Mouse (Mus musculus): ENCODE results near the gene Pjvk. TPM values are rescaled to one million over a fixed set of nuclear protein-coding genes. Genes with fewer than 3 reads are reported as not detected.

Gene Pjvk
- polyA plus RNA-seq (2012; rRNA removed) (not detected in 2 replicates), polyA plus RNA-seq (2014; fragmentation: Nextera tagmentation; extraction: Ambion mirVana) (not detected in 2 replicates)

DNA sequence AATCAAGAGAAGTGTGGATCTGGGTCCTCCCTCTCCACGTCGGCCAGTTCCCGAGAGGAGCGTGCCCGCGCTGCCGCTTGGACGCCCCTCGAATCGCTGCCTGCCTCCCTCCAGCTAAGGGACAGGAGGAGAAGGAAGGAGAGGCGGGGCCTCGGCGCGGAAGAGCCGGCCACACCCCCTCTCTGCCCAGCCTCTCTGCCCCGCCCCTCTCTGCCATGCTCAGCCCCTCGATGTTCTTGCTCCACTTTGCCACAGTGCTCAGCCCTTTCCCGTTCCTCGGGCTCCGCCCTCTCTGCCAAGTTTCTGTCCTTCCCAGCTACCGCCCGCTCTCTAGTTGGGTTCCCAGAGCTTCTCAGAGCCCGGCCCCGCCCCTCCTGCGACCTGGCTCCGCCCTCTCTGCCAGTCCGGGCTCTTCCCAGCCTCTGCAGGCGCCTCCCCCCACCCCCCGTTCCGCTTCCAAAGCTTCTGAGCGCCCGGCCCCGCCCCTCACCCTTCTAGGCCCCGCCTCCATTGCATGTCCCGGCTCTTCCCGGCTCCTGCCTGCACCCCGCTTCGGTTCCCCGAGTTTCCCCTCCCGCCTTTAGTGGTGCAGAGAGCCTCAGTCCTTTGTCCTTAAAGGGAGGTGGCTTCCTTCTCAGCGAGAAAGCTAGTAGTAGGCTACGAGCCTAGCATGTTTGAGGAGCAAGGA is at the start of gene Pjvk, which contains the start of gene Prkra:
Gene Pjvk (plus strand): TSS at position 594 of the 688 bp plus-strand sequence.
Gene Prkra (minus strand): TSS at position 133 of the 688 bp plus-strand sequence.
- Histone ChIP-seq H3K27me3 (ENCODE audit: control insufficient read depth, insufficient read depth, low read length) (no peaks in the 10 kb centered on the region), H3K4me3 (ENCODE audit: insufficient read depth in 1 of 2, low read depth in 2 of 2, low read length in 2 of 2) (peak within 1 kb of the TSS; percentile 58 to 78), H3K4me2 (ENCODE audit: low read depth) (peak within 1 kb of the TSS; percentile 78), H3K36me3 (replicated peaks; ENCODE audit: control insufficient read depth, insufficient read depth, low read depth) (no peaks in the 10 kb centered on the region), H3K9ac (replicated peaks) (peak within 1 kb of the TSS; percentile 57), H3K27ac (peak within 1 kb of the TSS; percentile 1; the same call in 1 of the 2 replicates), H3K9me3 (ENCODE audit: control insufficient read depth, low read length) (no peaks in the 10 kb centered on the region), H3K4me1 (replicated peaks; ENCODE audit: control insufficient read depth in 2 of 2, insufficient read depth in 2 of 2, low read length in 1 of 2) (peaks cover 3 to 14% of the 10 kb centered on the region in 2 experiments; a peak in 3 of 4 replicates)
- DNase-seq (ENCODE audit: low read depth in 3 of 3, low spot score in 3 of 3) (peak; percentile 85 to 89 (median 87)), ATAC-seq (ENCODE audit: insufficient read depth) (peak; percentile 93)
- WGBS (ENCODE audit: insufficient replicate concordance), result under 1% methylated on average over 41 of the region's 42 CpGs
- TF ChIP-seq EP300 (IDR thresholded peaks at IDR 0.05; ENCODE audit: low read depth) (no peak), CTCF (IDR thresholded peaks at IDR 0.05; ENCODE audit: low read depth) (no peak)

GRCm38 (mm10) chr2:76599214-76599613 is 49.1 kb upstream of the Pjvk start:
- Histone ChIP-seq H3K27ac (no peak overlapping the region), H3K4me2 (ENCODE audit: low read depth) (no peak overlapping the region), H3K4me1 (replicated peaks; ENCODE audit: control insufficient read depth in 2 of 2, insufficient read depth in 2 of 2, low read length in 1 of 2) (no peaks in the 10 kb centered on the region), H3K27me3 (ENCODE audit: control insufficient read depth, insufficient read depth, low read length) (no peaks in the 10 kb centered on the region), H3K9me3 (ENCODE audit: control insufficient read depth, low read length) (no peaks in the 10 kb centered on the region), H3K36me3 (replicated peaks; ENCODE audit: control insufficient read depth, insufficient read depth, low read depth) (no peaks in the 10 kb centered on the region), H3K9ac (replicated peaks) (no peak overlapping the region), H3K4me3 (ENCODE audit: insufficient read depth in 1 of 2, low read depth in 2 of 2, low read length in 2 of 2) (no peak overlapping the region)
- TF ChIP-seq CTCF (IDR thresholded peaks at IDR 0.05; ENCODE audit: low read depth), result peak; percentile 34
- TF ChIP-seq EP300 (IDR thresholded peaks at IDR 0.05; ENCODE audit: low read depth), result no peak
- DNase-seq (ENCODE audit: low read depth in 3 of 3, low spot score in 3 of 3) (no peak), ATAC-seq (ENCODE audit: insufficient read depth) (no peak)
- WGBS (ENCODE audit: insufficient replicate concordance), result 45% methylated on average over 5 of the region's 5 CpGs

- no peak for DNase-seq (ENCODE audit: low read depth in 3 of 3, low spot score in 3 of 3)
- TF ChIP-seq CTCF (IDR thresholded peaks at IDR 0.05; ENCODE audit: low read depth), result no peak
- WGBS (ENCODE audit: insufficient replicate concordance), result 74% methylated on average over 1 of the region's 1 CpGs
- H3K4me3 ChIP-seq (ENCODE audit: insufficient read depth in 1 of 2, low read depth in 2 of 2, low read length in 2 of 2), result no peak overlapping the region
- no peak overlapping the region for H3K9ac ChIP-seq (replicated peaks)
- no peaks in the 10 kb centered on the region for H3K36me3 ChIP-seq (replicated peaks; ENCODE audit: control insufficient read depth, insufficient read depth, low read depth)
- no peaks in the 10 kb centered on the region for H3K4me1 ChIP-seq (replicated peaks; ENCODE audit: control insufficient read depth in 2 of 2, insufficient read depth in 2 of 2, low read length in 1 of 2)
- no peak overlapping the region for H3K4me2 ChIP-seq (ENCODE audit: low read depth)
- H3K27me3 ChIP-seq (ENCODE audit: control insufficient read depth, insufficient read depth, low read length), result no peaks in the 10 kb centered on the region
- H3K27ac ChIP-seq, result no peak overlapping the region
- no peak for ATAC-seq (ENCODE audit: insufficient read depth)
- H3K9me3 ChIP-seq (ENCODE audit: control insufficient read depth, low read length), result no peaks in the 10 kb centered on the region
Measured at GRCm38 (mm10) chr2:76602256-76602655, 46.0 kb upstream of the Pjvk start.

DNA sequence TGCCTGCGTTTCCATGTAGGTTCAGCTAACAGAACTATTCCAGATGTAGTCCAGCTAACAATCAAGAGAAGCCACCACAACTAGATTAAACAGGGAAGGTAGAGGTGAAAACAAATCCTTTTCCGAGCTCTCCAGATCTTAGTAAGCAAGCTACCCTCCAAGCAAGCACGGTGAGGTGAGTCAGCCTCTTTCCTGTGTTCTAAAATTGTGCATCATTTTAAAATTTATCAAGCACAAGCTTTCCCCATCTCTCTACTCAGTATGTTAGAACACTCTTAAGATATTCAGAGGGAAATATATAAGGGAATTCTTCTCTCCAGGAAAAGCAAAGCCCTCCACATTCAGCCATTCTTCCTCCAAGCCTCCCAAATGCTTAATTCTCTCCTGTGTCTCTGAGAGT is 41.6 kb upstream of the Pjvk start:
- Histone ChIP-seq H3K4me1 (replicated peaks; ENCODE audit: control insufficient read depth in 2 of 2, insufficient read depth in 2 of 2, low read length in 1 of 2) (no peaks in the 10 kb centered on the region), H3K4me3 (ENCODE audit: insufficient read depth in 1 of 2, low read depth in 2 of 2, low read length in 2 of 2) (no peak overlapping the region), H3K27ac (no peak overlapping the region), H3K9me3 (ENCODE audit: control insufficient read depth, low read length) (no peaks in the 10 kb centered on the region), H3K36me3 (replicated peaks; ENCODE audit: control insufficient read depth, insufficient read depth, low read depth) (no peaks in the 10 kb centered on the region), H3K4me2 (ENCODE audit: low read depth) (no peak overlapping the region), H3K9ac (replicated peaks) (no peak overlapping the region), H3K27me3 (ENCODE audit: control insufficient read depth, insufficient read depth, low read length) (no peaks in the 10 kb centered on the region)
- DNase-seq (ENCODE audit: low read depth in 3 of 3, low spot score in 3 of 3) (no peak), ATAC-seq (ENCODE audit: insufficient read depth) (no peak)
- 61% methylated on average over 3 of the region's 3 CpGs for WGBS (ENCODE audit: insufficient replicate concordance)
- TF ChIP-seq EP300 (IDR thresholded peaks at IDR 0.05; ENCODE audit: low read depth) (no peak), CTCF (IDR thresholded peaks at IDR 0.05; ENCODE audit: low read depth) (no peak)

DNA sequence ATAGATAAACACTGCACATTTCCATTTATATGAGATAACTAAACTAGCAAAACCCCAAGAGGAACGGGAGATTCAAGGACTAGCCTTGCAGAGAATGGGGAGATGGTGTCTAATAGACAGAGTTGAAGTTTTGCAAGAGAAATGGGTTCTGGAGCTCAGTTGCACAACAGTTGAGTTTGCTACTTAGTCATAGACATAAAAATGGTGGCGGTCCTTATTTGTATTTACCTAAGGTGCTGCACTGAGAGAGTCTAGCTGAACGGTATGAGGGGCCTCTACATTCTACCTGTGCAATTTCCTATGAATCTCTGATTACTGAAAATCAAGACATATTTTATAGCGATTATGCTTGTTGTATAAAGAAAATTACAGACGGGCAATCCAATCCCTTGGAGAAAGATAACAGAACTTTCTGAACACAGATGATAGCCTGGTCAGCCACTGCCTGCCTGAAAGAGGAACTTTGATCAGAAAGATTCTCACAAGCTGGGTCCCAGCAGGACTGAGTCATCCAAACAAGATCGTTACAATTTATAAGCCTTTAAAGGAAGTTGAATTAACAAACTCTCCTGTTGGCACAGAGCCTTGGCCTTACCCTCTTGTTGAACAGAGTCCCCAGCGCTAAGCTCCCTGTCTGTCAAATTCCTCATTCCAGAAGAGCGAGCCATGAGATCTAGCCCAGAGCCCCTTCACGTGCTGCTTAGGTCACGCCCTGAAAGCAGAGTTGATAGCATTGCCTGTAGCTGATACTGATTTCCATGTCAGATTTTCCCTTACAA is 37.8 kb upstream of the Pjvk start:
- no peak for ATAC-seq (ENCODE audit: insufficient read depth)
- H3K27me3 ChIP-seq (ENCODE audit: control insufficient read depth, insufficient read depth, low read length), result no peaks in the 10 kb centered on the region
- no peak for DNase-seq (ENCODE audit: low read depth in 3 of 3, low spot score in 3 of 3)
- 58% methylated on average over 10 of the region's 10 CpGs for WGBS (ENCODE audit: insufficient replicate concordance)
- H3K27ac ChIP-seq, result no peak overlapping the region
- no peak overlapping the region for H3K4me2 ChIP-seq (ENCODE audit: low read depth)
- H3K4me1 ChIP-seq (replicated peaks; ENCODE audit: control insufficient read depth in 2 of 2, insufficient read depth in 2 of 2, low read length in 1 of 2), result no peaks in the 10 kb centered on the region
- H3K9ac ChIP-seq (replicated peaks), result no peak overlapping the region
- no peak overlapping the region for H3K4me3 ChIP-seq (ENCODE audit: insufficient read depth in 1 of 2, low read depth in 2 of 2, low read length in 2 of 2)
- TF ChIP-seq EP300 (IDR thresholded peaks at IDR 0.05; ENCODE audit: low read depth), result no peak
- no peak for TF ChIP-seq CTCF (IDR thresholded peaks at IDR 0.05; ENCODE audit: low read depth)
- no peaks in the 10 kb centered on the region for H3K9me3 ChIP-seq (ENCODE audit: control insufficient read depth, low read length)
- no peaks in the 10 kb centered on the region for H3K36me3 ChIP-seq (replicated peaks; ENCODE audit: control insufficient read depth, insufficient read depth, low read depth)

Measured in liver, embryonic 14.5 days (tissue).